In the genomic region with DNA sequence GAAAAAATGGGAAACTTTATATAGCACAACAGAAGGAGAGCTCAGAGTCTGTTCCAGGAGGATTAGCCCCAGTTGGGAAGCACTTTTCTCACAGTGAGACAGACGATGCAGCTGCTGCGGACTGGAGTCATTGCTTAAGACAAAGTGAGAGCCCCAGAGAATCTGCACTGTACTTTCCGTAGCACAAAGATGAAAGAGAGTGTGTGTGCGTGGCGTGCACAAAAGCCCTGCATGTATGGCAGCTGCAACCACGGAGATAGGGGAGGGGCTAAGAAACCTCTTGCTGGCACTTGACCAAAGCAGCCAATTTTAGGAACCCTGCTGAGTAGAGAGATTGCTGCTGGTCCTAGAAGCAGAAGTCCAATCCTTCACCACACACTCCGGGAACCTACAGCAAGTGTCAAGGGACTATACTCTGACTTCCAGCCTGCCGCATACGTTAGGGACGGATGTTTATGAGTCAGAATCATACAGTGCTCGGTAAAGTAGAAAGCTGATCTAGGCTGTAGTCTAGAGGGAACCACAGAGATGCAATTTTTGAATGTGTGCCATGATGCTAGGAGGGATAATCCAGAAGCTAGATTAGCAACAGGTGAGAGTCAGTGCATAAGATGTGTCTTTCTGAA, we compare ENCODE assay signal across 10 mouse cellular contexts. TPM values are rescaled to one million over a fixed set of nuclear protein-coding genes. Genes with fewer than 3 reads are reported as not detected.
DNase-seq lines count a peak whose midpoint lies in the region; ATAC-seq and TF ChIP-seq lines count a peak whose summit lies in the region.
"Had no signal": no experiment of that assay in that cellular context is flagged by ENCODE, and none has a peak within 500 bp of the region (broad histone marks: within the 10 kb centered on the region; RNA-seq: fewer than 3 reads in every experiment).

No protein-coding gene starts in this region.

- no peak overlapping the region for H3K9ac ChIP-seq in heart, adult 2 months (ENCODE audit: low read depth, low read length)
- peak overlapping the region; percentile 32; the same call in 1 of the 2 replicates for H3K9ac ChIP-seq in forebrain, embryonic 14.5 days (ENCODE audit: low read length)

- no peaks in the 10 kb centered on the region for H3K27me3 ChIP-seq in heart, adult 2 months (ENCODE audit: control insufficient read depth, insufficient read depth, low read length)
- H3K27me3 ChIP-seq in forebrain, embryonic 14.5 days (replicated peaks; ENCODE audit: control insufficient read depth, insufficient read depth, low read length): no peaks in the 10 kb centered on the region

- no peak overlapping the region for H3K4me3 ChIP-seq in heart, adult 2 months
- no peak overlapping the region for H3K4me3 ChIP-seq in forebrain, embryonic 14.5 days (ENCODE audit: low read depth, low read length)

- DNase-seq in heart, adult 11 months: peak; percentile 46
- no peak for DNase-seq in heart, adult 2 months
- peak; percentile 63 for DNase-seq in forebrain, embryonic 14.5 days (ENCODE audit: low spot score)
- DNase-seq in left cerebral cortex, postnatal 36 days (ENCODE audit: low spot score in 2 of 2): peak; percentile 39 to 48
- peak; percentile 39 for DNase-seq in retina, embryonic 14.5 days (ENCODE audit: low spot score)
- DNase-seq in heart, adult 18-20 months: no peak
- no peak for DNase-seq in urinary bladder, adult 18-20 months (ENCODE audit: low spot score in 2 of 2)
- DNase-seq in adrenal gland, adult 8-10 months: no peak
- DNase-seq: heart, postnatal 36 days had no signal

- no peak overlapping the region for H3K27ac ChIP-seq in heart, adult 2 months
- no peak overlapping the region for H3K27ac ChIP-seq in forebrain, embryonic 14.5 days (ENCODE audit: low read depth, low read length)
- H3K27ac ChIP-seq: macrophage had no signal

- peak; percentile 86 for ATAC-seq in forebrain, embryonic 14.5 days

- no peaks in the 10 kb centered on the region for H3K36me3 ChIP-seq in heart, adult 2 months (ENCODE audit: control insufficient read depth, insufficient read depth, low read length)
- H3K36me3 ChIP-seq in forebrain, embryonic 14.5 days (ENCODE audit: control insufficient read depth, insufficient read depth, low read length): no peaks in the 10 kb centered on the region

- no peaks in the 10 kb centered on the region for H3K9me3 ChIP-seq in forebrain, embryonic 14.5 days (replicated peaks; ENCODE audit: control insufficient read depth, low read length)

- intact Hi-C loops in heart, adult 2 months (cut with DNase I): no loop called here
- intact Hi-C loops in left cerebral cortex, postnatal 36 days (cut with DNase I): no loop called here

- H3K79me2 ChIP-seq in heart, adult 2 months (replicated peaks; ENCODE audit: control insufficient read depth, insufficient read depth, low read length): no peaks in the 10 kb centered on the region

- WGBS in heart, adult 2 months: 63% methylated on average over 11 of the region's 11 CpGs
- WGBS in forebrain, embryonic 14.5 days: 36% methylated on average over 11 of the region's 11 CpGs

- no peak for TF ChIP-seq EP300 in heart, adult 2 months (IDR thresholded peaks at IDR 0.05; ENCODE audit: insufficient read depth, low read depth, low read length)

- no peaks in the 10 kb centered on the region for H3K4me1 ChIP-seq in heart, adult 2 months (ENCODE audit: control insufficient read depth, insufficient read depth, low read length)
- no peaks in the 10 kb centered on the region; the same call in 1 of the 2 replicates for H3K4me1 ChIP-seq in forebrain, embryonic 14.5 days (ENCODE audit: control insufficient read depth, insufficient read depth, low read length)

- TF ChIP-seq CTCF in heart, adult 2 months (IDR thresholded peaks at IDR 0.05): no peak

- H3K4me2 ChIP-seq in forebrain, embryonic 14.5 days (ENCODE audit: low read length): peak overlapping the region; percentile 4

- no peak for TF ChIP-seq POLR2A in heart, adult 2 months (IDR thresholded peaks at IDR 0.05; ENCODE audit: insufficient read depth, low read depth, low read length)

RNA-seq across cellular contexts. Expression of gene Nav3, which starts 21.8 kb away (rescaled TPM):
- 1 to 10 TPM; 2.0 to 3.6 TPM for total RNA-seq in heart, adult 2 months (2021)
- 1.1 and 2.5 TPM in 2 replicates for polyA plus RNA-seq in heart, adult 2 months (2012; rRNA removed)
- 17.6 and 22.0 TPM in 2 replicates for polyA plus RNA-seq in forebrain, embryonic 14.5 days (2014; fragmentation: Nextera tagmentation; extraction: Ambion mirVana)
- 100 to 1,000 TPM; 132 to 151 TPM for total RNA-seq in left cerebral cortex, postnatal 36 days (2021)
- 1 to 10 TPM; 1.6 to 2.0 TPM for total RNA-seq in heart, adult 18-20 months (2021)
- 1 to 10 TPM; 1.2 to 5.4 (median 3.3) TPM for total RNA-seq in adrenal gland, adult 8-10 months (2022)
- polyA plus RNA-seq: macrophage had no signal

Comparison
In these comparisons a context has a peak if more than half of its experiments do, and no peak if none do; other contexts are left out.
1. DNase-seq: peak in heart, adult 11 months (single experiment), forebrain, embryonic 14.5 days (single experiment), left cerebral cortex, postnatal 36 days (2 of 2) and retina, embryonic 14.5 days (single experiment); none in heart, adult 2 months (0 of 2), heart, adult 18-20 months (0 of 2), urinary bladder, adult 18-20 months (0 of 2) and adrenal gland, adult 8-10 months (single experiment).
2. RNA of gene Nav3, which starts 21.8 kb away (total RNA-seq): 132 to 151 TPM in left cerebral cortex, postnatal 36 days; 1.2 to 5.4 TPM in adrenal gland, adult 8-10 months, 2.0 to 3.6 TPM in heart, adult 2 months and 1.6 to 2.0 TPM in heart, adult 18-20 months; every median in the first group is over 10 times any median in the second.